22 mouse cellular contexts compared by ENCODE assay signal in the genomic region with DNA sequence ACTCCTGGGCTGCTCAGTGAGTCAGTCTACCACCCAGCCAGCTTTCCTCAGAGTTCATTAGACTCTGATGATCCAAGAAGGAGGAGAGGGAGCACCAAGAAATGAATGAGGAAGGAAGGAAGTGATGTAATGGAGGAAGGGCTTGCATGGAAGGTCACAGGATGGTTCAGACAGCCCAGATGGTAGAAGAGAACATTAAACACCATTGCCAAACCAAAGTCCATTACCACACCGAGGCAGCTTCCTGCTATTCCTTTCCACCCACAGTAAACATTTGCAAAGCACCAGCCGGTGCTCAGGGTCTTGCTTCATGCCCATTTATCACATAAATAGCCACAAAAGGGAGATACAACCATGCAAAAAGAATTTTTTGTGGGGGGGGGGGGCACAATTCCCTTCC.
"Had no signal": no experiment of that assay in that cellular context is flagged by ENCODE, and none has a peak within 500 bp of the region (broad histone marks: within the 10 kb centered on the region; RNA-seq: fewer than 3 reads in every experiment).

No protein-coding gene starts in this region.

- H3K9ac ChIP-seq: heart, embryonic 12.5 days; hindbrain, embryonic 12.5 days; hindbrain, embryonic 14.5 days; intestine, embryonic 15.5 days; limb, embryonic 13.5 days; limb, embryonic 15.5 days had no signal

- H3K27ac ChIP-seq: heart, embryonic 10.5 days; hindbrain, embryonic 12.5 days; hindbrain, embryonic 14.5 days; intestine, embryonic 15.5 days; limb, embryonic 13.5 days; limb, embryonic 15.5 days had no signal

- H3K27me3 ChIP-seq: hindbrain, embryonic 12.5 days; intestine, embryonic 15.5 days; limb, embryonic 15.5 days had no signal

- H3K36me3 ChIP-seq: heart, embryonic 10.5 days; heart, embryonic 12.5 days; hindbrain, embryonic 12.5 days; intestine, embryonic 15.5 days; limb, embryonic 13.5 days; limb, embryonic 15.5 days had no signal

- H3K4me2 ChIP-seq: heart, embryonic 12.5 days; hindbrain, embryonic 12.5 days; hindbrain, embryonic 14.5 days; intestine, embryonic 15.5 days; limb, embryonic 13.5 days; limb, embryonic 15.5 days had no signal

- H3K4me1 ChIP-seq: intestine, embryonic 15.5 days; limb, embryonic 15.5 days had no signal

- H3K4me3 ChIP-seq: heart, embryonic 12.5 days; hindbrain, embryonic 12.5 days; intestine, embryonic 15.5 days; limb, embryonic 13.5 days; limb, embryonic 15.5 days had no signal

- H3K9me3 ChIP-seq: heart, embryonic 10.5 days; heart, embryonic 12.5 days; hindbrain, embryonic 12.5 days; intestine, embryonic 15.5 days; limb, embryonic 13.5 days; limb, embryonic 15.5 days had no signal

- DNase-seq: gastrocnemius, postnatal 14 days; gastrocnemius, postnatal 36 days; heart, adult 18-20 months; heart, postnatal 10 days; heart, postnatal 4 days; kidney, adult 18-20 months; kidney, adult 8-10 months; kidney, postnatal 14 days; kidney, postnatal 36 days; layer of hippocampus, adult 9-11 months; layer of hippocampus, postnatal 36 days; left cerebral cortex, postnatal 4 days had no signal

- ATAC-seq: hindbrain, embryonic 16.5 days; inflammation-experienced regulatory T-cells, adult 6 months; intestine, embryonic 15.5 days; intestine, postnatal 0 days had no signal
